Mouse (Mus musculus): Measurements from ENCODE around the gene Zfp423. TPM values are rescaled to one million over a fixed set of nuclear protein-coding genes. Genes with fewer than 3 reads are reported as not detected.

Zfp423 gene
- polyA plus RNA-seq, 1 experiment from 2014 or later = 25.2 TPM

GRCm38 (mm10) chr8:87708127-87708637 is 251.2 kb downstream of the Zfp423 start:
- 21% methylated on average over 11 of the region's 11 CpGs for WGBS
- Histone ChIP-seq H3K27ac (peak overlapping the region; percentile 74), H3K27me3 (ENCODE audit: poor library complexity, severe bottlenecking) (no peaks in the 10 kb centered on the region), H3K9me3 (no peaks in the 10 kb centered on the region), H3K4me1 (peaks cover 56% of the 10 kb centered on the region), H3K36me3 (replicated peaks) (peaks cover 6% of the 10 kb centered on the region; the same call in 1 of the 2 replicates), H3K4me3 (no peak overlapping the region)
- DNase-seq (ENCODE audit: extremely low spot score, low spot score) = no peak

GRCm38 (mm10) chr8:87707176-87707575 is 252.2 kb downstream of the Zfp423 start:
- Histone ChIP-seq H3K4me1 (peaks cover 56% of the 10 kb centered on the region), H3K36me3 (replicated peaks) (peaks cover 6% of the 10 kb centered on the region; the same call in 1 of the 2 replicates), H3K4me3 (no peak overlapping the region), H3K9me3 (no peaks in the 10 kb centered on the region), H3K27ac (no peak overlapping the region), H3K27me3 (ENCODE audit: poor library complexity, severe bottlenecking) (no peaks in the 10 kb centered on the region)
- whole genome bisulfite sequencing = 80% methylated on average over 17 of the region's 17 CpGs
- no peak for DNase-seq (ENCODE audit: extremely low spot score, low spot score)

DNA sequence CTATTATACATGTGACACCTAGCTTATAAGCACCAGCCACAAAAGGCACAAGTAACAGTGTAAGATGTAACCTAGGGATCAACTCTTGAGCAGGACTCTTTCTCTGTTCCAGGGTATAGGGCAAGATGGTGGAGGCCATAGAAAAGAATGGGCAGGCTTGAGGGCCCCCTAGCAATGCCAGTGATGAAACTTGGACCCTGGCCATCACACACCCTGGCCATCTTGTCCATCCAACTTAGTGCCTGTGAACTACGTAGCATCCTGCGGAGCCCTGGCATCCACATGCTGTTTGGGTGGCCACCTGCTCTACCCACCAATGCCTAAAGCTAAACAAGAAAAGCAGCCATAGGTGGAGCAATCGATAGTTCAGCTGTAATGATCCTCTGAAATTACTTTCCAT is 254.6 kb downstream of the Zfp423 start:
- 96% methylated on average over 3 of the region's 3 CpGs for WGBS
- H3K4me1 ChIP-seq = peaks cover 61% of the 10 kb centered on the region
- no peaks in the 10 kb centered on the region for H3K9me3 ChIP-seq
- no peak for DNase-seq (ENCODE audit: extremely low spot score, low spot score)
- no peaks in the 10 kb centered on the region for H3K27me3 ChIP-seq (ENCODE audit: poor library complexity, severe bottlenecking)
- H3K4me3 ChIP-seq = no peak overlapping the region
- no peak overlapping the region for H3K27ac ChIP-seq
- peaks cover 11% of the 10 kb centered on the region for H3K36me3 ChIP-seq (replicated peaks)

DNA sequence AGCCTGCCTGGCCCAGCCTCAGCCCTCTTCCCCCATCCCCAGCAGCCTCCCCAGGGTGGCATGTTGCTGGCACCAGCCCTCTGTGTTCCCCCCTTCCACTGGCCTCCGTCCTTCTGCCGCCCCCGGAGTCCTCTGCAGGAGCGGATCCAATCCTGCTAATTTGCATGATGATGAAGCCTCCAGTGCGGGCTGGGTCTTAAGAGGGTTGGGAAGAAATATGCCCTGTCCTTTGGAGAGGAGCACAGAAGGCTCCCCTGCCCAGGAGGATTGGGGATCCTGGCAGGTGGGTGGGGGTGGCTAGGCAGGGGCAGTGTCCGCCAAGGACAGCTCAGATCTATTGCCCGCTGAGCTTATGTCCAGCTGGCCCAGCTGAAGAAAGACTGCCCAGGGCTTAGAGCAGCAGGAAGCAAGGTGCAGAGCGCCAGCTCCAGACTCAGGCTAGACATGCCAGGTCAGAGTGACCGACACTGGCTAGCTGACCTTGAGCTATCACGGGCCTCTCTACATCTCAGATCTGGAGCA is 256.5 kb downstream of the Zfp423 start:
- H3K27ac ChIP-seq = peak overlapping the region; percentile 51
- DNase-seq (ENCODE audit: extremely low spot score, low spot score) = no peak
- H3K27me3 ChIP-seq (ENCODE audit: poor library complexity, severe bottlenecking) = no peaks in the 10 kb centered on the region
- 38% methylated on average over 10 of the region's 10 CpGs for WGBS
- H3K36me3 ChIP-seq (replicated peaks) = peaks cover 13% of the 10 kb centered on the region
- peaks cover 52% of the 10 kb centered on the region for H3K4me1 ChIP-seq
- H3K4me3 ChIP-seq = no peak overlapping the region
- no peaks in the 10 kb centered on the region for H3K9me3 ChIP-seq

- Histone ChIP-seq H3K36me3 (replicated peaks) (peaks cover 13% of the 10 kb centered on the region), H3K9me3 (no peaks in the 10 kb centered on the region), H3K4me3 (no peak overlapping the region), H3K27ac (peak overlapping the region; percentile 51), H3K27me3 (ENCODE audit: poor library complexity, severe bottlenecking) (no peaks in the 10 kb centered on the region), H3K4me1 (peaks cover 52% of the 10 kb centered on the region)
- 77% methylated on average over 8 of the region's 8 CpGs for WGBS
- no peak for DNase-seq (ENCODE audit: extremely low spot score, low spot score)
Measured at GRCm38 (mm10) chr8:87702051-87702521, 257.3 kb downstream of the Zfp423 start.

GRCm38 (mm10) chr8:87701583-87701982 is 257.8 kb downstream of the Zfp423 start:
- Histone ChIP-seq H3K36me3 (replicated peaks) (peaks cover 13% of the 10 kb centered on the region), H3K27me3 (ENCODE audit: poor library complexity, severe bottlenecking) (no peaks in the 10 kb centered on the region), H3K27ac (no peak overlapping the region), H3K4me3 (no peak overlapping the region), H3K9me3 (no peaks in the 10 kb centered on the region), H3K4me1 (peaks cover 52% of the 10 kb centered on the region)
- no peak for DNase-seq (ENCODE audit: extremely low spot score, low spot score)
- 80% methylated on average over 4 of the region's 4 CpGs for WGBS

DNA sequence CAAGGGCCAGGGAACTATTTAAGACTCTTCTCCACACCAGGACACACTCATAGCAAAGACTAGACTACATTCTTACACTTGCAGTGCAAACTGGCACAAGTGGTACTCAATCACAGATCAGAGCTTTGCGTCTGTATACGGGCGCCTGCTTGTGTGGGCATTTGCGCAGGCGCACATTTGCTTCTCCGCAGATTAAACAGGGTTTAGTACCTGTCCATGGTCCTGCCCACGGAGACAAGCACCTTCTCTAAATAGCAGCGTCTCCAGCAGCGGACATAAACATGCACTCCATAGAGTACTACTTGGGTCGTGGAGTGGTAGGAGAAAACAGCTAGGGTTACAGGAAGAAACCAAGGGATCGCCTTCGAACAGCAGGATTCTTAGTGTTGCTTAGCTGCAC is 259.1 kb downstream of the Zfp423 start:
- Histone ChIP-seq H3K9me3 (no peaks in the 10 kb centered on the region), H3K27me3 (ENCODE audit: poor library complexity, severe bottlenecking) (no peaks in the 10 kb centered on the region), H3K27ac (no peak overlapping the region), H3K4me3 (no peak overlapping the region), H3K36me3 (replicated peaks) (peaks cover 20% of the 10 kb centered on the region), H3K4me1 (peaks cover 64% of the 10 kb centered on the region)
- WGBS = 57% methylated on average over 12 of the region's 12 CpGs
- DNase-seq (ENCODE audit: extremely low spot score, low spot score) = no peak

DNA sequence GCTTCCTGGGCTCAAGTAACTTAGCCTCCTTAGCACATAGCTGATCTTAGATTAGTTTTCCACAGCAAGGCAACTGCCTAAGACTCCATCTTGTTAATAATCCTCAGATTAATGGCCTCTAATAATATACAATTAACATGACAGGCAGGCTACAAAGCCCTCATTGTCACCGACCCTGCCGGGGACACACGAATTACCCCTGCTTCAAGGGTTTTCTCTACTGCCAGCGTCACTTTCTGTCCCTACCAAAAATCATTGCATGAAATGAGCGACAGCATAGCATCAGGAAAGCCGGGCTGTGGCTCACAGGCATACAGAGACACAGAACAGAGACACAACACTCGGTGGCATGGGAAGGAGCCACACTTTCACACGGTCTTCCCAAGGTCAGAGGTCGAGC is 262.3 kb downstream of the Zfp423 start:
- no peaks in the 10 kb centered on the region for H3K27me3 ChIP-seq (ENCODE audit: poor library complexity, severe bottlenecking)
- peak overlapping the region; percentile 48; the same call in 1 of the 2 replicates for H3K27ac ChIP-seq
- DNase-seq (ENCODE audit: extremely low spot score, low spot score) = no peak
- peaks cover 76% of the 10 kb centered on the region for H3K4me1 ChIP-seq
- peaks cover 15% of the 10 kb centered on the region for H3K36me3 ChIP-seq (replicated peaks)
- H3K9me3 ChIP-seq = no peaks in the 10 kb centered on the region
- 48% methylated on average over 9 of the region's 9 CpGs for WGBS
- no peak overlapping the region for H3K4me3 ChIP-seq

DNA sequence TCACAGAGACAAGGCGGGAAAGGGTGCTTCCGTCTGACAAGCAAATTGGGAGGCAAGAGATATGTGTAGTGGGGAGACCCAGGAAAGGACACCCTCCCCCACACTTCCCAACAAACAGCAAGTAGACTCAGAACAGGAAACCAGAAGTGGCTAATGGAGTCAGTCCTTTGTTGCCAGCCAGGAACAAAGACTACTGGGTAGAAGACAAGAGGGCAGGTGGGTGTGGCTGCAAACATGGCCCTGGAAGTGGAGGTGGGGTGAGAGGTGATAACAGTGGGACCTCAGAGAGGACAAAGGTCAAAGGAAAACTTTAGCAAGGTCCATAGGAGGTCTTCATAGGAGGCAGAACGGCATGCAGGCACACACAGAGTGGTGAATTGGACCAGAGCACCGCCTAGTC is 265.7 kb downstream of the Zfp423 start:
- peaks cover 7% of the 10 kb centered on the region; the same call in 1 of the 2 replicates for H3K36me3 ChIP-seq (replicated peaks)
- peak overlapping the region; percentile 56; the same call in 1 of the 2 replicates for H3K27ac ChIP-seq
- DNase-seq (ENCODE audit: extremely low spot score, low spot score) = no peak
- 66% methylated on average over 4 of the region's 4 CpGs for WGBS
- H3K9me3 ChIP-seq = no peaks in the 10 kb centered on the region
- peaks cover 100% of the 10 kb centered on the region for H3K4me1 ChIP-seq
- no peak overlapping the region for H3K4me3 ChIP-seq
- no peaks in the 10 kb centered on the region for H3K27me3 ChIP-seq (ENCODE audit: poor library complexity, severe bottlenecking)

GRCm38 (mm10) chr8:87690100-87691095 is 269.0 kb downstream of the Zfp423 start:
- no peak for DNase-seq (ENCODE audit: extremely low spot score, low spot score)
- Histone ChIP-seq H3K27ac (peak overlapping the region; percentile 83), H3K27me3 (ENCODE audit: poor library complexity, severe bottlenecking) (no peaks in the 10 kb centered on the region), H3K36me3 (replicated peaks) (peaks cover 27% of the 10 kb centered on the region), H3K4me1 (peaks cover 97% of the 10 kb centered on the region), H3K4me3 (peak overlapping the region; percentile 3; the same call in 1 of the 2 replicates), H3K9me3 (no peaks in the 10 kb centered on the region)
- WGBS = 52% methylated on average over 28 of the region's 28 CpGs

DNA sequence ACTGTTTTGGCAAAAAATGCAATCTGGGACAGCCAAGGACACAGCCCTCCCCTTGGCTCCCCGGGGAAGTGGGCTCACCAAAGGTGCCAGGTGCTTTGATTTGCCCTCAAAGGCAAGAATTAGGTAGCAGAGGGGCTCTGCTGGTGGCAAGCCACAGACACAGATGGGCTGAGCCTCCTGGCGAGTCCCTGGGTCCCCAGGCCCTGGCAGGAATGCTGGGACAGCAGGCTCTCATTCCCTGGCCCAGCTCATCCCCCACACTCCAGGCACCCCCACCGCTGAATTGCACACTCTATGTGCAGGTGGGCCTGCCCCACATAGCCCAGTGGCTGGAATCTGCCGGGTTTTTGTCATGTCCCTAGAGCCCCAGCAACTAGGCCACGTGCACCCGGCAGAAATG is 270.2 kb downstream of the Zfp423 start:
- WGBS = 74% methylated on average over 6 of the region's 6 CpGs
- no peak for DNase-seq (ENCODE audit: extremely low spot score, low spot score)
- Histone ChIP-seq H3K9me3 (no peaks in the 10 kb centered on the region), H3K36me3 (replicated peaks) (peaks cover 39% of the 10 kb centered on the region), H3K27ac (peak overlapping the region; percentile 83), H3K4me3 (no peak overlapping the region), H3K4me1 (peaks cover 92% of the 10 kb centered on the region), H3K27me3 (ENCODE audit: poor library complexity, severe bottlenecking) (no peaks in the 10 kb centered on the region)

GRCm38 (mm10) chr8:87688348-87688747 is 271.0 kb downstream of the Zfp423 start:
- no peaks in the 10 kb centered on the region for H3K27me3 ChIP-seq (ENCODE audit: poor library complexity, severe bottlenecking)
- no peak overlapping the region for H3K27ac ChIP-seq
- H3K4me1 ChIP-seq = peaks cover 84% of the 10 kb centered on the region
- 59% methylated on average over 4 of the region's 4 CpGs for WGBS
- H3K36me3 ChIP-seq (replicated peaks) = peaks cover 47% of the 10 kb centered on the region
- no peak for DNase-seq (ENCODE audit: extremely low spot score, low spot score)
- no peak overlapping the region for H3K4me3 ChIP-seq
- H3K9me3 ChIP-seq = no peaks in the 10 kb centered on the region

Measured in forebrain, embryonic 10.5 days (tissue).